In the genomic region with DNA sequence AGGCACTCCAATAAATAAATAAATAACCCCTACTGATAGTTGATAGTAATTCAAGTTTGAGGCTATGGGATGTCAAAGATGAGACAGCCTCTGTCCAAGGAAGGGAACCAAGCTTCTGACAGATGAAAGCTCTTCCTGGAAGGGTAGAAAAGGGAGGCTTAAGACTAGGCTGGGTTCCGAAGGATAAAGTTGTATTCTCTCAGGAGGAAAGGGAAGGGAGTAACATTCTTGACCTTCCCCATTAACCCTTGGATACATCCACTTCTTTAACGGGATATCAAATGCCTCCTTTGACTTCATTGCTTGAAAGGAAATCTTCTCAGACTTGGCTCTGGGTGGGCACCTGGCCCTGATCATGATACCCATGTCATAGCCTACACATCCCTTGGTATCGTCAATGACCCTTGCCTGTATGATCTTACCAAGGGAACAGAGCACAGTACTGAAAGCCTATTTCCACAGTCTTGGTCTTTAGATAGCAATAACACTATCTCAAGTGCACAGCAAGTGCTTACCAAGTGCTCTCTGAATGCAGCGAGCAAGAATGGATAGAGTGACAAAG, we compare ENCODE assay signal across 22 mouse cellular contexts.
DNase-seq lines count a peak whose midpoint lies in the region; ATAC-seq and TF ChIP-seq lines count a peak whose summit lies in the region.
"Had no signal": no experiment of that assay in that cellular context is flagged by ENCODE, and none has a peak within 500 bp of the region (broad histone marks: within the 10 kb centered on the region; RNA-seq: fewer than 3 reads in every experiment).

No protein-coding gene starts in this region.

- TF ChIP-seq POLR2A in lung, adult 2 months (IDR thresholded peaks at IDR 0.05; ENCODE audit: borderline replicate concordance, extremely low read depth, low read depth, low read length) = no peak

- H3K36me3 ChIP-seq in heart, embryonic 13.5 days = no peaks in the 10 kb centered on the region
- no peaks in the 10 kb centered on the region for H3K36me3 ChIP-seq in heart, embryonic 11.5 days (ENCODE audit: control insufficient read depth, insufficient read depth, low read length)
- H3K36me3 ChIP-seq in kidney, embryonic 15.5 days = no peaks in the 10 kb centered on the region
- no peaks in the 10 kb centered on the region for H3K36me3 ChIP-seq in lung, embryonic 16.5 days (ENCODE audit: control insufficient read depth, insufficient read depth, low read length)
- H3K36me3 ChIP-seq: embryonic facial prominence, embryonic 12.5 days; heart, embryonic 12.5 days; hindbrain, embryonic 10.5 days; liver, embryonic 13.5 days; midbrain, embryonic 10.5 days; stomach, embryonic 15.5 days had no signal

- ATAC-seq in heart, embryonic 13.5 days (ENCODE audit: extremely low read depth, insufficient number of reproducible peaks, low FRiP score, low TSS enrichment) = no peak
- no peak for ATAC-seq in heart, embryonic 11.5 days (replicated peaks; ENCODE audit: insufficient number of reproducible peaks, low FRiP score, low TSS enrichment)
- ATAC-seq in kidney, embryonic 15.5 days (replicated peaks; ENCODE audit: low FRiP score) = peak; percentile 60; the same call in 1 of the 2 replicates
- no peak for ATAC-seq in lung, embryonic 16.5 days (ENCODE audit: low read depth)
- no peak for ATAC-seq in erythroblast, adult 5-6 weeks (replicated peaks; ENCODE audit: low FRiP score, poor library complexity, severe bottlenecking)
- ATAC-seq: forebrain, embryonic 13.5 days; hindbrain, embryonic 16.5 days; midbrain, embryonic 16.5 days; Patski had no signal

- no peak overlapping the region for H3K9ac ChIP-seq in heart, embryonic 13.5 days
- no peak overlapping the region for H3K9ac ChIP-seq in heart, embryonic 11.5 days (ENCODE audit: low read depth, low read length)
- H3K9ac ChIP-seq in kidney, embryonic 15.5 days = no peak overlapping the region
- H3K9ac ChIP-seq in lung, embryonic 16.5 days (ENCODE audit: low read length) = no peak overlapping the region
- H3K9ac ChIP-seq: embryonic facial prominence, embryonic 12.5 days; forebrain, embryonic 13.5 days; heart, embryonic 12.5 days; liver, embryonic 13.5 days; stomach, embryonic 15.5 days had no signal

- no peaks in the 10 kb centered on the region for H3K9me3 ChIP-seq in heart, embryonic 13.5 days
- H3K9me3 ChIP-seq in heart, embryonic 11.5 days (replicated peaks; ENCODE audit: control insufficient read depth, low read length) = no peaks in the 10 kb centered on the region
- no peaks in the 10 kb centered on the region for H3K9me3 ChIP-seq in kidney, embryonic 15.5 days (replicated peaks)
- H3K9me3 ChIP-seq in lung, embryonic 16.5 days (ENCODE audit: control insufficient read depth, low read length) = no peaks in the 10 kb centered on the region
- H3K9me3 ChIP-seq: embryonic facial prominence, embryonic 12.5 days; forebrain, embryonic 13.5 days; heart, embryonic 12.5 days; hindbrain, embryonic 10.5 days; liver, embryonic 13.5 days; midbrain, embryonic 10.5 days; stomach, embryonic 15.5 days had no signal

- H3K4me1 ChIP-seq in heart, embryonic 13.5 days = peaks cover 14% of the 10 kb centered on the region
- no peaks in the 10 kb centered on the region for H3K4me1 ChIP-seq in heart, embryonic 11.5 days (ENCODE audit: control insufficient read depth, insufficient read depth, low read length)
- peaks cover 32% of the 10 kb centered on the region for H3K4me1 ChIP-seq in kidney, embryonic 15.5 days
- H3K4me1 ChIP-seq in lung, embryonic 16.5 days (replicated peaks; ENCODE audit: control insufficient read depth, insufficient read depth, low read length) = peaks cover 5% of the 10 kb centered on the region
- H3K4me1 ChIP-seq in lung, adult 2 months (ENCODE audit: control insufficient read depth, insufficient read depth, low read length) = no peaks in the 10 kb centered on the region
- H3K4me1 ChIP-seq: forebrain, embryonic 13.5 days; hindbrain, embryonic 10.5 days; liver, embryonic 13.5 days; midbrain, embryonic 10.5 days had no signal

- H3K27me3 ChIP-seq in heart, embryonic 13.5 days (replicated peaks) = no peaks in the 10 kb centered on the region
- no peaks in the 10 kb centered on the region; the same call in 1 of the 2 replicates for H3K27me3 ChIP-seq in heart, embryonic 11.5 days (ENCODE audit: control insufficient read depth, insufficient read depth, low read length)
- H3K27me3 ChIP-seq in kidney, embryonic 15.5 days = no peaks in the 10 kb centered on the region
- no peaks in the 10 kb centered on the region for H3K27me3 ChIP-seq in lung, embryonic 16.5 days (ENCODE audit: control insufficient read depth, insufficient read depth, low read depth, low read length)
- H3K27me3 ChIP-seq: embryonic facial prominence, embryonic 12.5 days; forebrain, embryonic 13.5 days; heart, embryonic 12.5 days; liver, embryonic 13.5 days; Patski; stomach, embryonic 15.5 days had no signal

- DNase-seq in kidney, adult 18-20 months = no peak
- no peak for DNase-seq in lung, adult 2 months
- DNase-seq: adrenal gland, postnatal 10 days; cerebellum, adult 8-10 months; cerebellum, postnatal 25 days; heart, postnatal 14 days; liver, embryonic 13.5 days; right cerebral cortex, postnatal 25 days had no signal

- no peak for TF ChIP-seq CTCF in lung, adult 2 months (IDR thresholded peaks at IDR 0.05; ENCODE audit: insufficient read depth, low read length)

- H3K4me3 ChIP-seq in heart, embryonic 13.5 days = no peak overlapping the region
- H3K4me3 ChIP-seq in heart, embryonic 11.5 days (ENCODE audit: low read depth, low read length) = no peak overlapping the region
- H3K4me3 ChIP-seq in kidney, embryonic 15.5 days (replicated peaks) = no peak overlapping the region
- H3K4me3 ChIP-seq in lung, embryonic 16.5 days (ENCODE audit: low read length) = no peak overlapping the region
- H3K4me3 ChIP-seq in lung, adult 2 months (replicated peaks; ENCODE audit: extremely low read depth, low read depth, low read length) = no peak overlapping the region
- H3K4me3 ChIP-seq: embryonic facial prominence, embryonic 12.5 days; forebrain, embryonic 13.5 days; heart, embryonic 12.5 days; hindbrain, embryonic 10.5 days; liver, embryonic 13.5 days; midbrain, embryonic 10.5 days; stomach, embryonic 15.5 days had no signal

- H3K27ac ChIP-seq in heart, embryonic 13.5 days (replicated peaks) = 0 out of 2 replicates have a peak overlapping the region, but pooled peaks have one; percentile 34
- no peak overlapping the region for H3K27ac ChIP-seq in heart, embryonic 11.5 days (ENCODE audit: low read depth, low read length)
- H3K27ac ChIP-seq in kidney, embryonic 15.5 days = peak overlapping the region; percentile 68
- H3K27ac ChIP-seq in lung, embryonic 16.5 days (ENCODE audit: low read length) = peak overlapping the region; percentile 45
- H3K27ac ChIP-seq: forebrain, embryonic 13.5 days; hindbrain, embryonic 10.5 days; liver, embryonic 13.5 days; midbrain, embryonic 10.5 days had no signal

- WGBS in heart, embryonic 13.5 days = 59% methylated on average over 4 of the region's 4 CpGs
- 72% methylated on average over 4 of the region's 4 CpGs for WGBS in heart, embryonic 11.5 days (ENCODE audit: insufficient replicate concordance)
- 45% methylated on average over 4 of the region's 4 CpGs for WGBS in kidney, embryonic 15.5 days
- WGBS in lung, embryonic 16.5 days = 80% methylated on average over 4 of the region's 4 CpGs
- WGBS in lung, adult 2 months = 78% methylated on average over 4 of the region's 4 CpGs

- H3K4me2 ChIP-seq in heart, embryonic 13.5 days = no peak overlapping the region
- no peak overlapping the region for H3K4me2 ChIP-seq in heart, embryonic 11.5 days
- no peak overlapping the region for H3K4me2 ChIP-seq in kidney, embryonic 15.5 days
- H3K4me2 ChIP-seq in lung, embryonic 16.5 days (ENCODE audit: low read depth, low read length) = no peak overlapping the region
- H3K4me2 ChIP-seq: embryonic facial prominence, embryonic 12.5 days; forebrain, embryonic 13.5 days; heart, embryonic 12.5 days; liver, embryonic 13.5 days; stomach, embryonic 15.5 days had no signal
